Mouse (Mus musculus): ENCODE measurements at regions not wholly inside any gene's neighbourhood (a gene's known extent, or its start where the extent isn't known, plus 50 kb on each side); places are given as distances from the start of the nearest gene placed in this dataset.

GRCm38 (mm10) chr10:60937517-60937866, 106.1 kb upstream of the Unc5b start:
- TF ChIP-seq CTCF (IDR thresholded peaks at IDR 0.05; ENCODE audit: insufficient read depth, low read length) (no peak), POLR2A (IDR thresholded peaks at IDR 0.05; ENCODE audit: borderline replicate concordance, extremely low read depth, low read depth, low read length) (no peak)

Data from lung, adult 2 months (tissue).